Mouse (Mus musculus): ENCODE data around the gene Tpcn1.

Gene Tpcn1

DNA sequence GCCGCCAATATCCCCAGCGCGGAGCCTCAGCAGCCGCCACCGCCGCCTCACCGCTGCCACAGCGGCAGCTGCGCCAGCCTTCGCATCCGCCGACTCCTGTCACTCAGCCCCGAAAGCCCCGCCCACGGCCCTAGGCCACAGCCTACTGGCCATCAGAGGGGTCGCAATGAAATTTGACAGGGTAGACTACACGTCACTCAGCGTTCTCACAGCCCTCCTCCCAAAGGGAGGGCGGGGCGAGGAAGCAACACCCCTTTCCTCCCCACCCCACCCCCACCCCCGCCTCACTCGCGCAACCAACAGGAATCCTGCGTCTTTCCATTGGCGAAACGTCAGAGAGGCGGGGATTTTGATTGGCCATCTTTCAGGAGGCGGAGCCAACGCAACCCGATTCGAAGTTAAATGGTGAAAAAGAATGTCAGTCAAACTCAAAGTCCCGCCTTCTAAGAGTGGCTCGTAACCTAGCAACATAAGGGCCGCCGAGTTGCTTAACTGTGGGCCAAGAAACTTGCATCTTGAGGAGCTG is at the start of gene Tpcn1, which contains the start of gene Iqcd:
TSS of gene Tpcn1 (minus strand) at position 105 of the 526 bp plus-strand sequence.
TSS of gene Iqcd (plus strand) at position 448 of the 526 bp plus-strand sequence.
- DNase-seq (ENCODE audit: low spot score) = peak; percentile 100

- no peak for DNase-seq (ENCODE audit: low spot score)
Measured at GRCm38 (mm10) chr5:120635633-120636032, 47.2 kb upstream of the Tpcn1 start.

- no peak for DNase-seq (ENCODE audit: low spot score)
Measured at GRCm38 (mm10) chr5:120634860-120635259, 46.4 kb upstream of the Tpcn1 start.

DNA sequence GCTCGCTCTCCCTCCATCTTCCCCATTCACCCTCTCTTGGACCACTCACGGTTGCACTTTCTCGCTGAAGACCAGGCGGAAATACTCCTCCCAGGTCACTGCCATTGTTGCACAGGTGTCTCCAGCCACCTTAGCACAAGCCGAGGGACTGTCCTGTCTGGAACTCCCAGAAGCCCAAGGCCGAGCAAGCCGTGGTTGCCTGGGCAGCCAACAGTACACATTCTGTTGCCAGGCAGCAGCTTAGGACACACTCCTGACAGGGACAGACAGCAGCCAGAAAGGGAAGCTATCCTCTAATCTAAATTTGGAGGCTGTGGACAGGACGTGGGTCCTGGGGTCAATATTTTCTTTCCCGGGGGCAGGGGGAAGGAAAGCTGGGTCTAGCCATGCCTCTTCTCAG is 45.7 kb upstream of the Tpcn1 start, which contains the start of gene Cfap73:
TSS of gene Cfap73 (minus strand) at position 105 of the 400 bp plus-strand sequence.
- DNase-seq (ENCODE audit: low spot score) = no peak

- no peak for DNase-seq (ENCODE audit: low spot score)
Measured at GRCm38 (mm10) chr5:120631892-120632291, 43.4 kb upstream of the Tpcn1 start.

DNA sequence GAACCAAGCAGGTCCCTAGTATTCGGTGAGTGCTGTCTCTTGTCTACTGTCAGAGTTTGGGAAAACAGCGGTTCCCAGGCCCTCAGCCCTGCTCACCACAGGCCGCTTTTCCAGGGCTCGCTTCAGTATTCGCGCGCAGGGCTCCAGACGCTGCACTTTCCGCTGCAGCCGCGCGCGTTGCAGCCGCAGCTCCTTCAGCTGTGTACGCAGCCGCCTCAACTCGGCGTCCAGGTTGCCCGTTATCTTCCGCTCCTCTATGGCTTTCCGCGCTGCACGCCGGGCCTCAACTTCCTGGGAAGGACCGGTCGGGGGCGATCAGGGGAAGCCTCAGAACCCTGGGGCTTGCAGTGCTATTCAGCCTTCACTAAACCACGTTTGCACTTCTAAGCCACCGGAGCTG is 42.7 kb upstream of the Tpcn1 start:
- DNase-seq (ENCODE audit: low spot score) = no peak

GRCm38 (mm10) chr5:120628624-120629023 is 40.2 kb upstream of the Tpcn1 start:
- DNase-seq (ENCODE audit: low spot score) = no peak

- no peak for DNase-seq (ENCODE audit: low spot score)
Measured at GRCm38 (mm10) chr5:120627515-120628300, 39.2 kb upstream of the Tpcn1 start.

GRCm38 (mm10) chr5:120626399-120626798 is 37.9 kb upstream of the Tpcn1 start:
- peak; percentile 60 for DNase-seq (ENCODE audit: low spot score)

DNA sequence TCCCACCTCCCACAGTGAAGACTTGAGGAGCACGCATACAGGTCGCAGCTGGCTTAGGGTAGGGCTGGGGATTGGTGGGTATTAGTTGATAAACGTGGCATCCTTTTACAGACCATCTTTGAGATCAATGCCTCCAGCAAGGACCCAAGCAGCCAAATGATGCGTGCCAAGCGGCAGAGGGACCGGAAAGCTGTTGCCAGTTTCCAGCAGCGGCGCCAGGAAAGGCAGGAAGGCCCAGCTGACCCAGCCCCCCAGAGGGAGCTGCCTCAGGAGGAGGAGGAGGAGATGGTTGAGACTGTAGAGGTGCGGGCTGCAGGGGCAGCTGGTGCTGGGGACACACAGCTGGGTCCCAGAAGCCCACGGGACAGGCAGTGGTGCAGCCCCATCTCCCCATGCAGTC is 36.0 kb upstream of the Tpcn1 start:
- no peak for DNase-seq (ENCODE audit: low spot score)

DNA sequence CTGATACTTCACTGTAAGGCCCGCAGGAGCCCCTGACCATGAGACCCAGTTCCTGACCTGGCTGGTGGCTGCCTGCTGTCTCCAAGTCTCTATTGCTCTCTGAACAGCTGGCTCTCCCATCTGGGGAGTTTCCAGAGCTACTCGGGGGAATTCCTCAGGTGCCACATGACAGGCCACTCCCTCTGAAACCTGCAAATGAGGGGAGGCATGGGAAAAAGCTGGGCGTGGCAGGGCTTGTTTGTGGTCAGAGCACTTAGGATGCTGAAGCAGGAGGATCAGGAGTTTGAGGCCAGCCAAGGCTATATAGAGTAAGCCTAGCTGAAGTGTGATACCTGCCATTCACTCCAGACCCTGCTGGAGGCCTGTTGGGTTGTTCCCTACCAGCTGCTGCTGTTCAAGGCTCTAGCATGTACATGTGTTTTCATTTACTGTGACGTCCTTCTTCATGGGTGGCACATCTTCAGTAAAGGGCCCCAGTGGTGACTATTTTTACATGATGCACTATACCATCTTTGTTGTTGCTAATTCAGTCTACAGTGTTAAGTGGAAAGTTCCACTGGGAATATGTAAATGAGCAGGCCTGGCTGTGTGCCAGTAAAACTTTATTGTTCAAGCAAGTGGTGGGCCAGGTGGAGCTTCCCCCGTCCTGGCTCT is 33.9 kb upstream of the Tpcn1 start:
- DNase-seq (ENCODE audit: low spot score) = no peak

- no peak for DNase-seq (ENCODE audit: low spot score)
Measured at GRCm38 (mm10) chr5:120621846-120622197, 33.3 kb upstream of the Tpcn1 start.

- DNase-seq (ENCODE audit: low spot score) = no peak
Measured at GRCm38 (mm10) chr5:120621078-120621765, 32.7 kb upstream of the Tpcn1 start.

- peak; percentile 69 for DNase-seq (ENCODE audit: low spot score)
Measured at GRCm38 (mm10) chr5:120620375-120621077, 32.1 kb upstream of the Tpcn1 start.

GRCm38 (mm10) chr5:120619201-120619600 is 30.7 kb upstream of the Tpcn1 start:
- peak; percentile 36 for DNase-seq (ENCODE audit: low spot score)

GRCm38 (mm10) chr5:120618778-120619177 is 30.3 kb upstream of the Tpcn1 start:
- DNase-seq (ENCODE audit: low spot score) = no peak

- DNase-seq (ENCODE audit: low spot score) = no peak
Measured at GRCm38 (mm10) chr5:120615903-120616302, 27.4 kb upstream of the Tpcn1 start.

DNA sequence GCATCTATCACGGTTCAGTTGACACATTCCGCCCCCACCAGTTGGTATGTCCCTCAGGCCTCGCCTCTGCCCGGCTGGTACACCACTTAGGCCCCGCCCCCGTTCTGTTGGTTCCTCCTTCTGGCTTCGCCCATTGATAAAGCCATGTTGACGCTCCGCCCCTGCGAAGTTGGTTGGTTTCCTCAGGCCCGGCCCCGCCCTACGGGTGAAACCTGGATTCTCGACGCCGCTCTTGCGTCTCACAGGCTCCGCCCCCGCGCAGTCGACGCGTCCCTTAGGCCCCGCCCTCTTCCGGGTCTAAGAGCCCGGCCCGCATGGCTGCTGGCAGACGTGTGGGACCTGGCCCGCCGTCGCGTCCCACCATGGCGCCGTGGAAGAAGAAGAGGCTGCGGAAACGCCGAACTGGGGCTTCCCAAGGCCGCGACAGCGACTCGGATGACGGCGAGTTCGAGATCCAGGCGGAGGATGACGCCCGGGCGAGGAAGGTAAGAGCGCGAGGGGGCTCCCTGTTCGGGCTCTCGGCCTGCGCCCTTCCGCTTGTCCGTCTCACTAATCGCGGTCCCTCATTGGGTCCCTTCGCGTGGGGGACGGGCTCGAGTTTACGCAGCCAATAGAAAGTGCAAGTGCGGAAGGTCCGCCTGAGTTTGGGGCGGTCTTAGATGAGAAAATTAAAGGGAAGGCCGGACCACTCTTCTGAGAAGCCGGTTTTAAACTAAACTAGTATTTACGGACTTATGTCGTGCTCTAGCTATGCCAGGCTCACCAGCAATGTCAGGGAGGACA is 24.5 kb upstream of the Tpcn1 start:
- peak; percentile 100 for DNase-seq (ENCODE audit: low spot score)

- peak; percentile 97 for DNase-seq (ENCODE audit: low spot score)
Measured at GRCm38 (mm10) chr5:120612442-120612821, 24.0 kb upstream of the Tpcn1 start, which contains the start of the genes Rita1 and Ddx54. Gene Rita1 (minus strand): TSS chr5:120612589. Gene Ddx54 (plus strand): TSS chr5:120612739.

- DNase-seq (ENCODE audit: low spot score) = no peak
Measured at GRCm38 (mm10) chr5:120611416-120611815, 22.9 kb upstream of the Tpcn1 start.

GRCm38 (mm10) chr5:120610906-120611305 is 22.4 kb upstream of the Tpcn1 start:
- no peak for DNase-seq (ENCODE audit: low spot score)

All from yolk sac, embryonic 10.5 days (tissue).